Mouse (Mus musculus) midbrain, postnatal 0 days (tissue): ENCODE measurements around the gene Dmd. TPM values are rescaled to one million over a fixed set of nuclear protein-coding genes. Genes with fewer than 3 reads are reported as not detected.

Experiments
- ATAC-seq: fragments of 200-750 bp; cut with Nextera tagmentation; 2 replicates; pipeline ENCODE4 v1.8.0; 2017; ENCODE audit warnings: moderate number of reproducible peaks, mild to moderate bottlenecking, moderate TSS enrichment, moderate library complexity; ENCODE audit not compliant: low FRiP score
- DNase-seq: peaks from one replicate; pipeline ENCODE4 v3.0.0-alpha.2; 2015; ENCODE audit warnings: low spot score
- H3K27ac ChIP-seq: fragments of 300-500 bp; sonication (generic); 2 replicates; pipeline ENCODE4 v1.5.1; 2014; ENCODE audit warnings: low read depth, mild to moderate bottlenecking, low read length, mixed read lengths
- H3K27me3 ChIP-seq: fragments of 300-500 bp; sonication (generic); 2 replicates; pipeline ENCODE4 v1.6.1; 2014; ENCODE audit warnings: low read length, control low read depth, mixed read lengths; ENCODE audit not compliant: insufficient read depth
- H3K36me3 ChIP-seq: fragments of 300-500 bp; sonication (generic); 2 replicates; pipeline ENCODE4 v1.6.1; 2014; ENCODE audit warnings: low read length, control low read depth, mixed read lengths; ENCODE audit not compliant: insufficient read depth
- H3K4me1 ChIP-seq: fragments of 300-500 bp; sonication (generic); 2 replicates; pipeline ENCODE4 v1.6.1; 2014; ENCODE audit warnings: mild to moderate bottlenecking, control low read depth, antibody characterized with exemption, low read length, mixed read lengths; ENCODE audit not compliant: insufficient read depth
- H3K4me2 ChIP-seq: fragments of 300-500 bp; sonication (generic); 2 replicates; pipeline ENCODE4 v1.6.1; 2014; ENCODE audit warnings: low read depth, mild to moderate bottlenecking, low read length, mixed read lengths; ENCODE audit not compliant: poor library complexity, severe bottlenecking
- H3K4me3 ChIP-seq: fragments of 300-500 bp; sonication (generic); 2 replicates; pipeline ENCODE4 v1.5.1; 2014; ENCODE audit warnings: low read depth, mild to moderate bottlenecking, low read length, moderate library complexity
- H3K9ac ChIP-seq: fragments of 300-500 bp; sonication (generic); replicated peaks from 2 replicates; pipeline ENCODE4 v1.6.1; 2014; ENCODE audit warnings: mild to moderate bottlenecking, low read length, moderate library complexity, mixed read lengths; ENCODE audit not compliant: poor library complexity, severe bottlenecking
- H3K9me3 ChIP-seq: fragments of 300-500 bp; sonication (generic); 2 replicates; pipeline ENCODE4 v1.6.1; 2016; ENCODE audit warnings: low read length, control low read depth
- CTCF ChIP-seq: IDR thresholded peaks from 2 replicates; pipeline ENCODE4 v1.5.1; 2016; ENCODE audit warnings: antibody characterized with exemption, mild to moderate bottlenecking
- WGBS: fragments of 180-500 bp; shearing (Covaris S2); extraction: QIAGEN DNeasy Blood & Tissue Kit; methylation state at CpG from one replicate; pipeline ENCODE4 v1.1.7; 2014; 5-methylcytosine and 5-hydroxymethylcytosine counted together
- polyA plus RNA-seq: library from polyadenylated mRNA; unstranded; fragments of >200 nt; fragmentation: Nextera tagmentation; extraction: Ambion mirVana; gene quantifications from 2 replicates; pipeline ENCODE4 v1.2.1, GENCODE M21; 2015
- total RNA-seq: library from RNA; depleted of rRNA; stranded (reverse); fragments of >200 nt; gene quantifications from 2 replicates; pipeline ENCODE4 v1.2.3, GENCODE M21; 2014

The Dmd gene
- total and polyA plus RNA-seq, 2 experiments from 2014 or later: 22.6 to 55.6 TPM

DNA sequence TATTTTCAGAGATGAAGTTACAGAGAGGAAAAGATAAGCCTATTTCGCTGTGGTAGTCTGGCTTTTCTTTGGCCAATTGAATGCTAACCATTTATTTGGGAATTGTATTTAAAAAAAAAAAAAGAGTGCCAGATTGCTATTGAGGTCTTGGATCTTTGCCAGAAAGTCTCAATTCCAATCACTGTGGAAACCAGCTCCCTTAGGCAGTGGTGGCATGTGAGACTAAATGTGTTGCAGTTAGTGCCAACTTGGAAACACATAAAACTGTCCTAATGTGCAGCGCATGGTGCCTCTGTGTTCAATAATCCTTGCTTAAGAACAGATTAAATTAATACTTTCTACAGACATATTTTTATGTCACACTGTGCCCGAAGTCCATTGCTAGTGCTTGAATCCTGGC, 2250.7 kb downstream of the Dmd start:
- Histone ChIP-seq H3K27ac (no peak overlapping the region), H3K9ac (no peak overlapping the region), H3K4me2 (no peak overlapping the region), H3K4me3 (no peak overlapping the region), H3K27me3 (no peaks in the 10 kb centered on the region), H3K4me1 (no peaks in the 10 kb centered on the region), H3K9me3 (no peaks in the 10 kb centered on the region), H3K36me3 (no peaks in the 10 kb centered on the region)
- TF ChIP-seq CTCF: no peak
- peak; percentile 76 for DNase-seq
- ATAC-seq: no peak
- 48% methylated on average over 3 of the region's 3 CpGs for WGBS

DNA sequence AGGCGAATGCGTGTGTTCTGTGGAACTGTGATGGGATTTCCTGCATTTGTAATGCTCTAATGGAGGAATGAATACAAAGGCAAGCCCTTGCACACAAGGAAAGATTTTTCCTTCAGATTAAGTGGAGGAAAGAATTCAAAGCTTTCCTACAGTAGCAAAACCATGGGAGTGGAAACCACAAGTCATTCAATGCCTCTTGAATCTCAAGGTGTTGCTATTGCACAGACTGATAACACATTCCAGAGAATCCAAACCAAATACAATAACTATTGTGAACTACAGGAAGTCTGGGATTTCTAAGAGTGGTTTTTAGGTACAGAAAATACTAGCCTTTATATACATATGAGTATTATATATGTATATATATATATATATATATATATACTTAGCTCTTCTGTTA, 2258.3 kb downstream of the Dmd start:
- 81% methylated on average over 2 of the region's 2 CpGs for WGBS
- H3K4me2 ChIP-seq: no peak overlapping the region
- no peak for ATAC-seq

DNA sequence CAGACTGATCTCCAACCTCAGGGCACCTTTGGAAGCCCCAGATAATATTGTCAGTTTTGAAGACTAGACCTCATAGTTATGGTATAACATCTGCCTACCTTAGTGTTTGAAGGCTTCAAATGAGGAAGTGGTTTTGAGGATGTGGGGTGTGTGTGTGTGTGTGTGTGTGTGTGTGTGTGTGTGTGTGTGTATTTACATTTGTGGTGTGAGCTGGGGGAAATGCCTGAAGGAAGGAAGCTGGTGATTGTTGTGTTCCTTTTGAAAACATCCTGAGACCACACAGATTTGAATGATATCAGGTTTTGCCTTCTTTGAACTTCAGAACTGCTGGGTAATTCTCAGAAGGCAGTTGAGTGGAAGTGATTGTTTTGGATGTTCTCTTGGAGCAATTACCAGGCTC, 2278.2 kb downstream of the Dmd start:
- no peak for ATAC-seq
- H3K4me2 ChIP-seq: no peak overlapping the region
- H3K9ac ChIP-seq: no peak overlapping the region
- no peaks in the 10 kb centered on the region for H3K27me3 ChIP-seq
- no peak for TF ChIP-seq CTCF
- H3K4me1 ChIP-seq: no peaks in the 10 kb centered on the region
- no peak overlapping the region for H3K4me3 ChIP-seq
- DNase-seq: no peak
- no peaks in the 10 kb centered on the region for H3K9me3 ChIP-seq
- no peak overlapping the region for H3K27ac ChIP-seq
- no peaks in the 10 kb centered on the region for H3K36me3 ChIP-seq

More for the DNA sequence above, 2258.3 kb downstream of the Dmd start:
- no peak overlapping the region for H3K4me3 ChIP-seq
- H3K36me3 ChIP-seq: no peaks in the 10 kb centered on the region
- no peaks in the 10 kb centered on the region for H3K9me3 ChIP-seq
- TF ChIP-seq CTCF: no peak
- H3K9ac ChIP-seq: no peak overlapping the region
- no peaks in the 10 kb centered on the region for H3K4me1 ChIP-seq
- H3K27ac ChIP-seq: no peak overlapping the region
- DNase-seq: no peak
- no peaks in the 10 kb centered on the region for H3K27me3 ChIP-seq

DNA sequence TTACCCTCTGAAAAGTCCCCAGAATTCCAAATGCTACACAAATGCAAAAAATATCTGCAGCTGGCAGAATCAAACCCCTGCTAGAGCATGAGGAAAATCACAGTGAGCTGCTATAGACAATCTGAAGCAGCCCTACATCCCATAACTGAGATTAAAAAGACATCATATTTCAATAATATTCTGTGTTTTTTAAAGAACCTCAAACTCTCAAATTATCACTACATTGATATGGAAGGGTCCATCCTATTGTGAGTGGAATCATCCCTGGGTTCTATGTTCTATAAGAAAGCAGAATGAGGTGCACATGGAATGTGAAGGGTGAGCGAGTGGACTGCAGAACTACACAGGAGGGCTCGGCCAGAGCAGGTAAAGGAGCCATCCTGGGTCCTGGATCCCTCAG, 2300.7 kb downstream of the Dmd start, which contains the start of gene Fthl17a:
Gene Fthl17a (plus strand): TSS at position 301 of the 400 bp plus-strand sequence.
- Histone ChIP-seq H3K4me1 (no peaks in the 10 kb centered on the region), H3K27me3 (no peaks in the 10 kb centered on the region)

More for the DNA sequence above, 2300.7 kb downstream of the Dmd start, which contains the start of gene Fthl17a:
- Histone ChIP-seq H3K4me2 (no peak within 1 kb of the TSS), H3K9ac (no peak within 1 kb of the TSS), H3K9me3 (no peaks in the 10 kb centered on the region), H3K36me3 (no peaks in the 10 kb centered on the region), H3K4me3 (no peak within 1 kb of the TSS), H3K27ac (no peak within 1 kb of the TSS)
- 85% methylated on average over 2 of the region's 2 CpGs for WGBS
- DNase-seq (no peak), ATAC-seq (no peak)
- TF ChIP-seq CTCF: no peak
